Mouse (Mus musculus): ENCODE data around the gene Rptor. TPM values are rescaled to one million over a fixed set of nuclear protein-coding genes. Genes with fewer than 3 reads are reported as not detected.

Rptor gene
- polyA plus RNA-seq, 1 experiment from 2014 or later: 9.2 TPM

DNA sequence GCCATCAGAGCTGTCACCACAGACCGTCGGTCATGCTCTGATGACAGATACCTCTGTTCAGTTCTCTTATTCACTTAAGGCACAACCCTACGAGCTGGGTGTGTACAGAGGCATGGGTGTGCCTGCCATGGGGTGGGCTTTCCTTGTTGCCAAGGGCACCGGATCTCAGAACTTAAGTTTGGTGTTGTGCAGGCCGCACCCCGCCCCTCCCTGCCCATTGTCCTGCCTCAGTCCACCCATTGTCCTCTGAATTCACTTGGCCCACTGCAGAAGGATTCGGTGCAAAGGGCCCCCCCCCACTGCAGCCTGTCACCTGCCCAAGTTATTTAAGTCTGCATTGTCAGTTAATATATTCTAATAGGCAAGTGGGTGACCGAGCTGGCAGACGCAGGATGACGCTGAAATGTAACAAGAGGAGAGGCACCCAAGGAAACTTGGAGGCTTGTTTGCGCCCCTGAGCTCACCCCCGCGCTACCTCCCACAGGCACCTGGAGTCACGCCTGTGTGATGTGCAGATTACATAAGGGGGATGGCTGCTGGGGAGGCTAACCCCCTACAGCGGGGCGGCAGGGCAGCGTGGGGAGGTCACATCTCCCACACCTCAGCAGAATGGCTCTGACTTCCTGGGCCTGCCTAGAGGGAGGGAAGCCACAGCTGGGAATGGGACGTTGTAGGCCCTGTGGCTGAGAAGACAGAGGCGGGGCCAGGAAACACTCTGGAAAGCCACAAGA, 335.2 kb downstream of the Rptor start:
- no peak overlapping the region for H3K4me3 ChIP-seq
- no peaks in the 10 kb centered on the region for H3K36me3 ChIP-seq (ENCODE audit: poor library complexity, severe bottlenecking)
- peak overlapping the region; percentile 6; the same call in 1 of the 2 replicates for H3K4me2 ChIP-seq
- no peak for ATAC-seq
- peak overlapping the region; percentile 68 for H3K27ac ChIP-seq
- H3K9ac ChIP-seq: no peak overlapping the region
- WGBS: 64% methylated on average over 19 of the region's 19 CpGs
- H3K9me3 ChIP-seq (replicated peaks): no peaks in the 10 kb centered on the region
- peaks cover 67% of the 10 kb centered on the region for H3K4me1 ChIP-seq
- H3K27me3 ChIP-seq: peaks cover 7% of the 10 kb centered on the region; the same call in 1 of the 2 replicates

GRCm38 (mm10) chr11:119939073-119939710, 336.5 kb downstream of the Rptor start:
- no peaks in the 10 kb centered on the region for H3K9me3 ChIP-seq (replicated peaks)
- H3K4me3 ChIP-seq: no peak overlapping the region
- H3K4me1 ChIP-seq: peaks cover 78% of the 10 kb centered on the region
- 57% methylated on average over 8 of the region's 8 CpGs for WGBS
- peak overlapping the region; percentile 40 for H3K27ac ChIP-seq
- no peak for ATAC-seq
- peak overlapping the region; percentile 10; the same call in 1 of the 2 replicates for H3K4me2 ChIP-seq
- H3K36me3 ChIP-seq (ENCODE audit: poor library complexity, severe bottlenecking): no peaks in the 10 kb centered on the region
- no peak overlapping the region for H3K9ac ChIP-seq
- peaks cover 7% of the 10 kb centered on the region; the same call in 1 of the 2 replicates for H3K27me3 ChIP-seq

- H3K4me2 ChIP-seq: peak overlapping the region; percentile 99; the same call in 1 of the 2 replicates
- WGBS: 63% methylated on average over 4 of the region's 4 CpGs
- no peak overlapping the region for H3K9ac ChIP-seq
- no peak for ATAC-seq
- peaks cover 83% of the 10 kb centered on the region for H3K4me1 ChIP-seq
- peak overlapping the region; percentile 40 for H3K27ac ChIP-seq
- H3K36me3 ChIP-seq (ENCODE audit: poor library complexity, severe bottlenecking): no peaks in the 10 kb centered on the region
- H3K9me3 ChIP-seq (replicated peaks): no peaks in the 10 kb centered on the region
- H3K27me3 ChIP-seq: peaks cover 8% of the 10 kb centered on the region; the same call in 1 of the 2 replicates
- H3K4me3 ChIP-seq: no peak overlapping the region
These were observed 337.0 kb downstream of the Rptor start for GRCm38 (mm10) chr11:119939711-119940106.

GRCm38 (mm10) chr11:119940142-119940541, 337.4 kb downstream of the Rptor start:
- Histone ChIP-seq H3K9me3 (replicated peaks) (no peaks in the 10 kb centered on the region), H3K4me1 (peaks cover 88% of the 10 kb centered on the region), H3K27me3 (peaks cover 9% of the 10 kb centered on the region; the same call in 1 of the 2 replicates), H3K36me3 (ENCODE audit: poor library complexity, severe bottlenecking) (no peaks in the 10 kb centered on the region), H3K4me3 (no peak overlapping the region), H3K27ac (peak overlapping the region; percentile 70), H3K9ac (0 out of 2 replicates have a peak overlapping the region, but pooled peaks have one; percentile 36), H3K4me2 (peak overlapping the region; percentile 99)
- WGBS: 71% methylated on average over 11 of the region's 11 CpGs
- no peak for ATAC-seq

DNA sequence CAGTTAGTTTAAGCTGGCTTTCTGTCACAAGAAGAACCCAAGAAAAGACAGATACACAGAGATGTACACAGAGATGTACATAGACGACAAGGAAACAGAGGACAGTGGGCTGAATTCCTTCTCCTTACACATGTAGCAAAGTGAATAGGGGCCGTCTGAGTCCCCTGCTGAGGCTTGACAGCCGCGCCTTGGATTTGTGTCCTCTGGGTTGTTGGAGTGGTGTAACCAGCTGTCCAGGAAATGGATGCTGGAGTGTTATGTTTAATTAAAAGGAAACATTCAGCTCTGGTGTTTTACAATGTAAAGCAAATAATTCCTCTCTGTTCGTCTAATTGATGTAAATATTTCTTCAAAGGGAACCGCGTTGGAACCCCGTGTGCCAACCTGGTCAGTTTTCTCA, 339.1 kb downstream of the Rptor start:
- Histone ChIP-seq H3K4me2 (peak overlapping the region; percentile 99), H3K27me3 (peaks cover 9% of the 10 kb centered on the region; the same call in 1 of the 2 replicates), H3K9me3 (replicated peaks) (no peaks in the 10 kb centered on the region), H3K9ac (peak overlapping the region; percentile 78), H3K4me1 (peaks cover 77% of the 10 kb centered on the region), H3K4me3 (peak overlapping the region; percentile 64), H3K36me3 (ENCODE audit: poor library complexity, severe bottlenecking) (no peaks in the 10 kb centered on the region), H3K27ac (peak overlapping the region; percentile 83)
- 4% methylated on average over 8 of the region's 8 CpGs for WGBS
- ATAC-seq: no peak

DNA sequence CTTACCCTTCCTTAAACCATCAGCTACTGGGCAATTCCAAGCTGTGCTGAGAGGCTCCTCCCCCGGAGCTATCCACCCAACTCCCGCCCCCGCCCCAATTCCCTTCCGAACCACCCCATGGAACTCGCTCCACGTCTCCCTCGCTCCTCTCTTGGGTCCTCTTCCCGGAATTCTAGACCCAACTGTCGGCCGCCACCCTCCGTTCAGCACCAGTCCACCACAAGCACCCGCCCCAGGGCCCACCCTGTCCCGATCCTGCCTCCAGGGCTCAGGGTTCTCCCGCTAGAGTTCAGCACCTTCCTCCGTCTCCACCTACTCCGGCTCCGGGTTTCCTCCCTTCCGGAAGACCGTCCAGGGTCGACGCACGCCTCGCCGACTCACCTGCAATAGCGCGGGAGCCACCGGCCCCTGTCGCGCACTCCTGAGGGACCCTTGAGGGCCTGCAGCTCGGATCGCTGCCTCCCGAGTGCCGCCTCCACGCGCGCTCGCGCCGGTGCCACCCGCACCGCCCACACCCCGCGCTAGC, 339.6 kb downstream of the Rptor start:
- peaks cover 72% of the 10 kb centered on the region for H3K4me1 ChIP-seq
- H3K4me2 ChIP-seq: peak overlapping the region; percentile 99
- peak overlapping the region; percentile 64 for H3K4me3 ChIP-seq
- H3K9me3 ChIP-seq (replicated peaks): no peaks in the 10 kb centered on the region
- peak overlapping the region; percentile 83 for H3K27ac ChIP-seq
- peak overlapping the region; percentile 78 for H3K9ac ChIP-seq
- peak; percentile 25 for ATAC-seq
- WGBS: under 1% methylated on average over 35 of the region's 43 CpGs
- H3K27me3 ChIP-seq: peaks cover 9% of the 10 kb centered on the region; the same call in 1 of the 2 replicates
- H3K36me3 ChIP-seq (ENCODE audit: poor library complexity, severe bottlenecking): no peaks in the 10 kb centered on the region

GRCm38 (mm10) chr11:119942727-119943427, 340.2 kb downstream of the Rptor start, which contains the start of gene Baiap2:
Gene Baiap2 (plus strand): TSS chr11:119942763.
- H3K4me3 ChIP-seq: peak within 1 kb of the TSS; percentile 64
- no peaks in the 10 kb centered on the region for H3K9me3 ChIP-seq (replicated peaks)
- peak within 1 kb of the TSS; percentile 83 for H3K27ac ChIP-seq
- under 1% methylated on average over 69 of the region's 79 CpGs for WGBS
- peaks cover 67% of the 10 kb centered on the region for H3K4me1 ChIP-seq
- peak within 1 kb of the TSS; percentile 86 for H3K9ac ChIP-seq
- H3K36me3 ChIP-seq (ENCODE audit: poor library complexity, severe bottlenecking): no peaks in the 10 kb centered on the region
- peak within 1 kb of the TSS; percentile 99 for H3K4me2 ChIP-seq
- ATAC-seq: peak; percentile 97
- peaks cover 9% of the 10 kb centered on the region; the same call in 1 of the 2 replicates for H3K27me3 ChIP-seq

- Histone ChIP-seq H3K4me1 (peaks cover 61% of the 10 kb centered on the region), H3K9ac (peak overlapping the region; percentile 86), H3K36me3 (ENCODE audit: poor library complexity, severe bottlenecking) (no peaks in the 10 kb centered on the region)
These were observed 340.8 kb downstream of the Rptor start for GRCm38 (mm10) chr11:119943428-119943988.

DNA sequence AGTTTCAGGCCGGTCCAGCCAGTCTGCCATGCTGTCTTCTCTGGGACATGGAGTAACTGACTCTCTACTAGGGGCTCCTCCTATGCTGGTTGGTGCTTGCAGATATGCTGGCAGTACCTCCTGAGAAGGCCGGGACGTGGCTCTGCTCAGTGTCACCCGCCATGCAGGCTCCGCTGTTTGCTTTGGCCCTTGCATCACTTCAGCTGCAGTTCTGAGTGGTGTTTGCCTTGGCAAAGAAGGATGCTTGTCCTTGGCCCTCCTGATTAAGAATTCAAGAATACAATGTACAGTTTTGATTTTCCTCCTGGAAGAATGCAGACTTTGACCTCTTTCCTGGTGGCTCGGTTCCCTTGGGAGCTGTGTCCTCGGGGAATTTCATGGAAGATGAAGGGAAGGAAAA, 342.6 kb downstream of the Rptor start:
- no peak for ATAC-seq
- 93% methylated on average over 7 of the region's 7 CpGs for WGBS
- Histone ChIP-seq H3K27me3 (peaks cover 9% of the 10 kb centered on the region; the same call in 1 of the 2 replicates), H3K27ac (no peak overlapping the region), H3K9ac (no peak overlapping the region), H3K4me3 (no peak overlapping the region), H3K4me2 (0 out of 2 replicates have a peak overlapping the region, but pooled peaks have one; percentile 99), H3K36me3 (ENCODE audit: poor library complexity, severe bottlenecking) (no peaks in the 10 kb centered on the region), H3K4me1 (peaks cover 45% of the 10 kb centered on the region), H3K9me3 (replicated peaks) (no peaks in the 10 kb centered on the region)

More at GRCm38 (mm10) chr11:119943428-119943988, 340.8 kb downstream of the Rptor start:
- H3K4me3 ChIP-seq: peak overlapping the region; percentile 64
- no peaks in the 10 kb centered on the region for H3K9me3 ChIP-seq (replicated peaks)
- H3K27me3 ChIP-seq: peaks cover 9% of the 10 kb centered on the region; the same call in 1 of the 2 replicates
- H3K4me2 ChIP-seq: peak overlapping the region; percentile 99
- peak; percentile 20 for ATAC-seq
- 6% methylated on average over 26 of the region's 32 CpGs for WGBS
- H3K27ac ChIP-seq: peak overlapping the region; percentile 40; the same call in 1 of the 2 replicates

GRCm38 (mm10) chr11:119947426-119947825, 344.7 kb downstream of the Rptor start:
- Histone ChIP-seq H3K9me3 (replicated peaks) (no peaks in the 10 kb centered on the region), H3K4me2 (no peak overlapping the region), H3K4me1 (peaks cover 30% of the 10 kb centered on the region), H3K27me3 (0 out of 2 replicates have a peak, but pooled peaks cover 2% of the 10 kb centered on the region), H3K27ac (no peak overlapping the region), H3K36me3 (ENCODE audit: poor library complexity, severe bottlenecking) (no peaks in the 10 kb centered on the region), H3K4me3 (no peak overlapping the region), H3K9ac (no peak overlapping the region)
- 92% methylated on average over 1 of the region's 1 CpGs for WGBS
- ATAC-seq: no peak

GRCm38 (mm10) chr11:119947897-119948296, 345.2 kb downstream of the Rptor start:
- Histone ChIP-seq H3K36me3 (ENCODE audit: poor library complexity, severe bottlenecking) (no peaks in the 10 kb centered on the region), H3K9ac (no peak overlapping the region), H3K9me3 (replicated peaks) (no peaks in the 10 kb centered on the region), H3K4me3 (no peak overlapping the region), H3K4me2 (no peak overlapping the region), H3K27ac (no peak overlapping the region), H3K4me1 (peaks cover 34% of the 10 kb centered on the region), H3K27me3 (0 out of 2 replicates have a peak, but pooled peaks cover 2% of the 10 kb centered on the region)
- no peak for ATAC-seq
- 73% methylated on average over 2 of the region's 2 CpGs for WGBS

Measured in forebrain, embryonic 13.5 days (tissue).